Mouse (Mus musculus): ENCODE results near the gene Traf2.

Traf2 gene

GRCm38 (mm10) chr2:25493476-25493961 is 53.2 kb downstream of the Traf2 start, which contains the start of gene Lcn12:
Lcn12 (minus strand) TSS chr2:25493911.
- no peak for DNase-seq (ENCODE audit: low spot score)

GRCm38 (mm10) chr2:25492988-25493387 is 53.8 kb downstream of the Traf2 start:
- DNase-seq (ENCODE audit: low spot score) = no peak

GRCm38 (mm10) chr2:25488671-25489068 is 58.1 kb downstream of the Traf2 start:
- no peak for DNase-seq (ENCODE audit: low spot score)

GRCm38 (mm10) chr2:25487965-25488670 is 58.6 kb downstream of the Traf2 start:
- no peak for DNase-seq (ENCODE audit: low spot score)

- no peak for DNase-seq (ENCODE audit: low spot score)
Observed at GRCm38 (mm10) chr2:25484901-25485647, 61.7 kb downstream of the Traf2 start.

GRCm38 (mm10) chr2:25482969-25483368 is 63.8 kb downstream of the Traf2 start:
- DNase-seq (ENCODE audit: low spot score) = no peak

GRCm38 (mm10) chr2:25480541-25480940 is 66.2 kb downstream of the Traf2 start:
- no peak for DNase-seq (ENCODE audit: low spot score)

- no peak for DNase-seq (ENCODE audit: low spot score)
Observed at GRCm38 (mm10) chr2:25479551-25480311, 67.0 kb downstream of the Traf2 start.

GRCm38 (mm10) chr2:25477967-25478675 is 68.6 kb downstream of the Traf2 start:
- DNase-seq (ENCODE audit: low spot score) = no peak

- no peak for DNase-seq (ENCODE audit: low spot score)
Observed at GRCm38 (mm10) chr2:25477541-25477940, 69.2 kb downstream of the Traf2 start.

- DNase-seq (ENCODE audit: low spot score) = no peak
Observed at GRCm38 (mm10) chr2:25472550-25472949, 74.2 kb downstream of the Traf2 start.

- no peak for DNase-seq (ENCODE audit: low spot score)
Observed at GRCm38 (mm10) chr2:25469969-25470368, 76.8 kb downstream of the Traf2 start, which contains the start of gene Ptgds. Ptgds (minus strand) TSS chr2:25470046.

- no peak for DNase-seq (ENCODE audit: low spot score)
Observed at GRCm38 (mm10) chr2:25468962-25469915, 77.5 kb downstream of the Traf2 start.
